Mouse (Mus musculus) spleen, adult 10 weeks (tissue): ENCODE results near the gene Hikeshi. TPM values are rescaled to one million over a fixed set of nuclear protein-coding genes. Genes with fewer than 3 reads are reported as not detected.

Experiments
- polyA plus RNA-seq: library from polyadenylated mRNA; stranded (reverse); fragments of 350-450 nt; fragmentation: Illumina TruSeq; extraction: RNeasy Lipid Tissue Mini Kit (QIAGEN cat#74804); gene quantifications from one replicate; pipeline ENCODE4 v1.2.3, GENCODE M21; 2015; ENCODE audit warnings: low replicate concordance; ENCODE audit not compliant: insufficient read depth

The Hikeshi gene
- polyA plus RNA-seq, result 70.1 TPM

GRCm38 (mm10) chr7:89940571-89941463, at the start of gene Hikeshi:
Hikeshi (minus strand) TSS chr7:89941204.

GRCm38 (mm10) chr7:89980485-89981422, 39.8 kb upstream of the Hikeshi start, which contains the start of gene Eed:
Eed (minus strand) TSS chr7:89980983.

GRCm38 (mm10) chr7:89903442-89904343, 37.3 kb downstream of the Hikeshi start, which contains the start of gene Ccdc81:
Ccdc81 (minus strand) TSS chr7:89903629.

Other genes starting within 250 kb of the Hikeshi start
- gene Ccdc81, start 37.6 kb downstream of the Hikeshi start, polyA plus RNA-seq, result 0.57 TPM
- 132 TPM for gene Eed, start 39.8 kb upstream of the Hikeshi start, polyA plus RNA-seq
- 319 TPM for gene Picalm, start 189.0 kb upstream of the Hikeshi start, polyA plus RNA-seq